Mouse (Mus musculus) limb, embryonic 10.5 days (tissue): Measurements from ENCODE around the gene Boc. TPM values are rescaled to one million over a fixed set of nuclear protein-coding genes. Genes with fewer than 3 reads are reported as not detected.

Source experiments
- DNase-seq: peaks from one replicate; pipeline ENCODE4 v3.0.0-alpha.2; 2017; ENCODE audit warnings: low spot score
- H3K27ac ChIP-seq: fragments of 300-500 bp; sonication (generic); 2 replicates; pipeline ENCODE4 v1.5.1; 2016; ENCODE audit warnings: mild to moderate bottlenecking
- H3K27me3 ChIP-seq: fragments of 300-500 bp; sonication (generic); 2 replicates; pipeline ENCODE4 v1.6.1; 2016; ENCODE audit warnings: low read depth, mild to moderate bottlenecking; ENCODE audit not compliant: poor library complexity, severe bottlenecking
- H3K36me3 ChIP-seq: fragments of 300-500 bp; sonication (generic); 2 replicates; pipeline ENCODE4 v1.6.1; 2016; ENCODE audit warnings: mild to moderate bottlenecking, moderate library complexity
- H3K4me1 ChIP-seq: fragments of 300-500 bp; sonication (generic); 2 replicates; pipeline ENCODE4 v1.6.1; 2016
- H3K4me3 ChIP-seq: fragments of 300-500 bp; sonication (generic); 2 replicates; pipeline ENCODE4 v1.5.1; 2016; ENCODE audit warnings: mild to moderate bottlenecking, moderate library complexity
- H3K9me3 ChIP-seq: fragments of 300-500 bp; sonication (generic); replicated peaks from 2 replicates; pipeline ENCODE4 v1.6.1; 2016; ENCODE audit warnings: mild to moderate bottlenecking
- WGBS: fragments of 180-500 bp; shearing (Covaris S2); methylation state at CpG from one replicate; pipeline ENCODE4 v1.1.7; 2016; 5-methylcytosine and 5-hydroxymethylcytosine counted together
- polyA plus RNA-seq: library from polyadenylated mRNA; unstranded; fragments of >200 nt; fragmentation: Nextera tagmentation; extraction: Ambion mirVana; gene quantifications from 2 replicates; pipeline ENCODE4 v1.2.1, GENCODE M21; 2016

Boc gene
- polyA plus RNA-seq, 1 experiment from 2014 or later = 38.3 TPM

- Histone ChIP-seq H3K9me3 (no peaks in the 10 kb centered on the region), H3K4me3 (no peak overlapping the region), H3K27ac (peak overlapping the region; percentile 63; the same call in 1 of the 2 replicates), H3K36me3 (peaks cover 98% of the 10 kb centered on the region), H3K4me1 (peaks cover 41% of the 10 kb centered on the region), H3K27me3 (no peaks in the 10 kb centered on the region)
- no peak for DNase-seq
- WGBS = 79% methylated on average over 9 of the region's 9 CpGs
Measured at GRCm38 (mm10) chr16:44492706-44493105, 66.0 kb downstream of the Boc start.

- 92% methylated on average over 6 of the region's 6 CpGs for WGBS
- H3K27me3 ChIP-seq = no peaks in the 10 kb centered on the region
- peaks cover 41% of the 10 kb centered on the region for H3K4me1 ChIP-seq
- H3K4me3 ChIP-seq = no peak overlapping the region
- DNase-seq = no peak
- H3K36me3 ChIP-seq = peaks cover 98% of the 10 kb centered on the region
- H3K9me3 ChIP-seq = no peaks in the 10 kb centered on the region
- no peak overlapping the region for H3K27ac ChIP-seq
Measured at GRCm38 (mm10) chr16:44492151-44492550, 66.5 kb downstream of the Boc start.

GRCm38 (mm10) chr16:44491051-44491450 lies 67.6 kb downstream of the Boc start:
- no peak overlapping the region for H3K4me3 ChIP-seq
- peaks cover 98% of the 10 kb centered on the region for H3K36me3 ChIP-seq
- DNase-seq = no peak
- WGBS = 92% methylated on average over 9 of the region's 9 CpGs
- peaks cover 33% of the 10 kb centered on the region for H3K4me1 ChIP-seq
- no peaks in the 10 kb centered on the region for H3K9me3 ChIP-seq
- H3K27me3 ChIP-seq = no peaks in the 10 kb centered on the region
- no peak overlapping the region for H3K27ac ChIP-seq

- 0 out of 2 replicates have a peak overlapping the region, but pooled peaks have one; percentile 7 for H3K27ac ChIP-seq
- H3K27me3 ChIP-seq = no peaks in the 10 kb centered on the region
- no peaks in the 10 kb centered on the region for H3K4me1 ChIP-seq
- no peak overlapping the region for H3K4me3 ChIP-seq
- 92% methylated on average over 13 of the region's 13 CpGs for WGBS
- H3K9me3 ChIP-seq = no peaks in the 10 kb centered on the region
- DNase-seq = no peak
- peaks cover 89% of the 10 kb centered on the region for H3K36me3 ChIP-seq
Measured at GRCm38 (mm10) chr16:44487194-44487593, 71.5 kb downstream of the Boc start.

GRCm38 (mm10) chr16:44486612-44487011 lies 72.1 kb downstream of the Boc start:
- DNase-seq = no peak
- Histone ChIP-seq H3K27me3 (no peaks in the 10 kb centered on the region), H3K27ac (peak overlapping the region; percentile 7; the same call in 1 of the 2 replicates), H3K36me3 (peaks cover 86% of the 10 kb centered on the region), H3K9me3 (no peaks in the 10 kb centered on the region), H3K4me1 (no peaks in the 10 kb centered on the region), H3K4me3 (no peak overlapping the region)
- 94% methylated on average over 9 of the region's 9 CpGs for WGBS

GRCm38 (mm10) chr16:44485691-44486090 lies 73.0 kb downstream of the Boc start:
- 85% methylated on average over 8 of the region's 8 CpGs for WGBS
- DNase-seq = no peak
- peaks cover 77% of the 10 kb centered on the region for H3K36me3 ChIP-seq

GRCm38 (mm10) chr16:44484831-44485230 lies 73.9 kb downstream of the Boc start:
- Histone ChIP-seq H3K27me3 (no peaks in the 10 kb centered on the region), H3K36me3 (peaks cover 68% of the 10 kb centered on the region), H3K4me1 (no peaks in the 10 kb centered on the region), H3K9me3 (no peaks in the 10 kb centered on the region), H3K27ac (0 out of 2 replicates have a peak overlapping the region, but pooled peaks have one; percentile 50), H3K4me3 (no peak overlapping the region)
- WGBS = 88% methylated on average over 10 of the region's 10 CpGs
- DNase-seq = no peak

More at GRCm38 (mm10) chr16:44485691-44486090, 73.0 kb downstream of the Boc start:
- Histone ChIP-seq H3K27ac (no peak overlapping the region), H3K4me1 (no peaks in the 10 kb centered on the region), H3K27me3 (no peaks in the 10 kb centered on the region), H3K9me3 (no peaks in the 10 kb centered on the region), H3K4me3 (no peak overlapping the region)

GRCm38 (mm10) chr16:44484079-44484478 lies 74.6 kb downstream of the Boc start:
- H3K9me3 ChIP-seq = no peaks in the 10 kb centered on the region
- H3K4me1 ChIP-seq = no peaks in the 10 kb centered on the region
- no peak overlapping the region for H3K27ac ChIP-seq
- peaks cover 61% of the 10 kb centered on the region for H3K36me3 ChIP-seq
- no peaks in the 10 kb centered on the region for H3K27me3 ChIP-seq
- WGBS = 9% methylated on average over 7 of the region's 7 CpGs
- DNase-seq = peak; percentile 84
- H3K4me3 ChIP-seq = no peak overlapping the region

GRCm38 (mm10) chr16:44481599-44482593 lies 76.8 kb downstream of the Boc start:
- H3K4me1 ChIP-seq = no peaks in the 10 kb centered on the region; the same call in 1 of the 2 replicates
- no peak for DNase-seq
- 51% methylated on average over 28 of the region's 28 CpGs for WGBS
- peaks cover 39% of the 10 kb centered on the region for H3K36me3 ChIP-seq
- no peaks in the 10 kb centered on the region for H3K27me3 ChIP-seq
- no peak overlapping the region for H3K4me3 ChIP-seq
- H3K9me3 ChIP-seq = no peaks in the 10 kb centered on the region
- no peak overlapping the region for H3K27ac ChIP-seq

- H3K27ac ChIP-seq = no peak overlapping the region
- 79% methylated on average over 7 of the region's 7 CpGs for WGBS
Measured at GRCm38 (mm10) chr16:44480616-44481015, 78.1 kb downstream of the Boc start.

GRCm38 (mm10) chr16:44479852-44480251 lies 78.8 kb downstream of the Boc start:
- no peak for DNase-seq
- H3K27ac ChIP-seq = no peak overlapping the region
- H3K4me1 ChIP-seq = no peaks in the 10 kb centered on the region; the same call in 1 of the 2 replicates
- H3K9me3 ChIP-seq = no peaks in the 10 kb centered on the region
- peaks cover 18% of the 10 kb centered on the region for H3K36me3 ChIP-seq
- 93% methylated on average over 14 of the region's 14 CpGs for WGBS
- H3K27me3 ChIP-seq = no peaks in the 10 kb centered on the region
- no peak overlapping the region for H3K4me3 ChIP-seq

More at GRCm38 (mm10) chr16:44480616-44481015, 78.1 kb downstream of the Boc start:
- Histone ChIP-seq H3K9me3 (no peaks in the 10 kb centered on the region), H3K4me1 (no peaks in the 10 kb centered on the region; the same call in 1 of the 2 replicates), H3K36me3 (peaks cover 26% of the 10 kb centered on the region), H3K27me3 (no peaks in the 10 kb centered on the region), H3K4me3 (no peak overlapping the region)
- DNase-seq = no peak

- Histone ChIP-seq H3K9me3 (no peaks in the 10 kb centered on the region), H3K4me1 (no peaks in the 10 kb centered on the region; the same call in 1 of the 2 replicates), H3K36me3 (peaks cover 12% of the 10 kb centered on the region), H3K4me3 (peak overlapping the region; percentile 4; the same call in 1 of the 2 replicates), H3K27me3 (no peaks in the 10 kb centered on the region), H3K27ac (no peak overlapping the region)
- 37% methylated on average over 18 of the region's 18 CpGs for WGBS
- no peak for DNase-seq
Measured at GRCm38 (mm10) chr16:44478767-44479166, 79.9 kb downstream of the Boc start.
